Mouse (Mus musculus): ENCODE results near the gene Wfs1. TPM values are rescaled to one million over a fixed set of nuclear protein-coding genes. Genes with fewer than 3 reads are reported as not detected.

The Wfs1 gene
- polyA plus RNA-seq, 1 experiment from 2014 or later: 6.4 TPM

Other genes with a start within 250 kb of the Wfs1 start
- 20.8 and 23.3 TPM in 2 replicates for gene Bloc1s4, start 240.6 kb downstream of the Wfs1 start, polyA plus RNA-seq (2014; fragmentation: Nextera tagmentation; extraction: Ambion mirVana)
- gene Mrfap1, start 192.4 kb downstream of the Wfs1 start, polyA plus RNA-seq (2014; fragmentation: Nextera tagmentation; extraction: Ambion mirVana): 615 and 623 TPM in 2 replicates
- 11.9 and 12.4 TPM in 2 replicates for gene Man2b2, start 158.6 kb downstream of the Wfs1 start, polyA plus RNA-seq (2014; fragmentation: Nextera tagmentation; extraction: Ambion mirVana)
- gene Ppp2r2c, start 120.7 kb downstream of the Wfs1 start, polyA plus RNA-seq (2014; fragmentation: Nextera tagmentation; extraction: Ambion mirVana): 1.2 TPM in 2 replicates
- 0.04 TPM in 2 replicates for gene Gm1043, start 96.2 kb upstream of the Wfs1 start, polyA plus RNA-seq (2014; fragmentation: Nextera tagmentation; extraction: Ambion mirVana)